Mouse (Mus musculus): ENCODE measurements around the gene Gm21985.
"Not testable (repeated sequence)": the region's sequence is repeated elsewhere in the genome, so short reads cannot be mapped to it uniquely, and the experiment has no call there.

Gm21985 gene

GRCm38 (mm10) chr2:112391346-112392000, 125.4 kb downstream of the Gm21985 start:
- no peak for DNase-seq (ENCODE audit: low read depth, low spot score)

GRCm38 (mm10) chr2:112392689-112393088, 126.6 kb downstream of the Gm21985 start:
- no peak for DNase-seq (ENCODE audit: low read depth, low spot score)

DNA sequence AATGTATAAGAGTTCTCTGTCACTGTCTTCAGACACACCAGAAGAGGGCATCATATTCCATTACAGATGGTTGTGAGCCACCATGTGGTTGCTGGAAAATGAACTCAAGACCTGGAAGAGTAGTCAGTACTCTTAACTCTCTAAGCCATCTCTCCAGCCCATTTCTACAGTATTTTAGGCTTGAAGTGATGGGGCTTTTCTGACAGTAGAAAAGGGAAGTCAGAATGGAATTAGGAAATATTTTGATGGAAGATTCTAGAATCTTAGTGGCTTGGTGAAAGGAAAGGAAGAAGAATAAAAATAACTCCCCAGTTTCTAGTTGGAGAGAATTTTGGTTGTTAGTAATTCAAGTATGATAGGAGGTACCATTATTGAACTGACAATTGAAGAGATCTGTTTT, 127.8 kb downstream of the Gm21985 start:
- no peak for DNase-seq (ENCODE audit: low read depth, low spot score)

DNA sequence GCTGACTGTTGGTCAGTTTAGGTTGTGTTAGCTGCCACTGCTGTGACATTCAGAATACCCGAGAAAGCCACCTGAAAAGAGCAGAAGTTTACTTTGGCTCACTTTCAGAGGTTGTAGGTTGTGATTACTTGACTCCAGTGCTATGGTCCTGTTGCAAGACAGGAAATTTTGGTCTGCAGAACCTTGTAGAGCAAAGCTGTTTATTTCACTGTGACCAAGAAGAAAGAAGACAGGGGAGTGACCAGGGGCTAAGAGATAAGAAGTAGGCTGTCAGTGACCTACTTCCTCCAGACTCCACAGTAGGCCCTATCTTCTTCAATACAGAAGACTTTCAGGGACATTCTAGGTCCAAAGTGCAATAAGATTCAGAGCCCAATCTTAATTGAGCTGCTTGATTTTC, 130.5 kb downstream of the Gm21985 start:
- no peak for DNase-seq (ENCODE audit: low read depth, low spot score)

- no peak for DNase-seq (ENCODE audit: low read depth, low spot score)
Observed at GRCm38 (mm10) chr2:112407030-112407429, 140.9 kb downstream of the Gm21985 start.

GRCm38 (mm10) chr2:112425308-112425707, 159.2 kb downstream of the Gm21985 start:
- no peak for DNase-seq (ENCODE audit: low read depth, low spot score)

DNA sequence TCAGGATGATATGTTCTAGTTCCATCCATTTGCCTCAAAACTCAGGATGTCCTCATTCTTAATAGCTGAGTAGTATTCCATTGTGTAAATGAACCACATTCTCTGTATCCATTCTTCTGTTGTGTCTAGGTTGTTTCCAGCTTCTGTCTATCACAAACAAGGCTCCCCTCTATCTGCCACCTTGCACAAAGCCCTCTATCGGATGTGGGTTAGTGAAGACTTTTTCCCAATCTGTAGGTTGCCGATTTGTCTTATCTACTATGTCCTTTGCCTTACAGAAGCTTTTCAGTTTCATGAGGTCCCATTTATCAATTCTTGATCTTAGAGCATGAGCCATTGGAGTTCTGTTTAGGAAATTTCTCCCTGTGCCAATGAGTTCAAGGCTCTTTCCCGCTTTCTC, 162.4 kb downstream of the Gm21985 start:
- not testable (repeated sequence) for DNase-seq (ENCODE audit: low read depth, low spot score)

DNA sequence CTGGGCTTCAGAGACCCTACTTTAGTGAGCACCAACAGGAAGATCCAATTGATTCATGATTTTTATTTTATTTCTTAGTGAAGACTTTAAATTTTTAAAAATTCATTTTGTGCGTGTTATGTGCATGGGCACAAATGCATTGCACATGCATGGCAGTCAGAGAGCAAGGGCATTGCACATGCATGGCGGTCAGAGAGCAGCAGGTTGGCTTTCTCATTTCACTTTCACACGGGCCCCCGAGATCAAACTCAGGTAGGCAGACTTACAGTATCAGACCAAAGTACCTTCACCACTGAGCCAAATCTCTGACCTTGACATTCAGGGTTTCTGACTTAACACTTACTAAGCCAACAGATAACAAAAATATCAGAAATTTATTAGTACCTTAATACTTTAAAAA, 163.6 kb downstream of the Gm21985 start:
- no peak for DNase-seq (ENCODE audit: low read depth, low spot score)

DNA sequence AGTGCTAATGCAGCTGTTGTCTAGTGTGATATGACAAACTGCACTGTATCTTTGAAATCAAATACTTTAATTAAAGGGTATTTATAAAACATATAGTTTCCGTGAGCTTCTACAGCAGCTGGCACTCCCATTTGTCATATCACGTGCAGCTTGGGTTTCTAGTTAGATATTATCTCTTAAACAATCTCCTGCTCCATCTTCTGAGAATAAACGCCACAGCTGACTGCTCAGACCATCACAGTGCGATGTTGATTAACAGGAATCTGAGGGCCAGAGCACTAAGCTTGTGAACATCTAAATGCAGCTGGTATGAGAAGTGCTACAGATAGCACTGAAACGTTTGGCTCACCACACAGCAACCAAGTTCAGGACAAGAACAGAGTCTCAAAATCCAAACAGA, 164.3 kb downstream of the Gm21985 start:
- no peak for DNase-seq (ENCODE audit: low read depth, low spot score)

DNA sequence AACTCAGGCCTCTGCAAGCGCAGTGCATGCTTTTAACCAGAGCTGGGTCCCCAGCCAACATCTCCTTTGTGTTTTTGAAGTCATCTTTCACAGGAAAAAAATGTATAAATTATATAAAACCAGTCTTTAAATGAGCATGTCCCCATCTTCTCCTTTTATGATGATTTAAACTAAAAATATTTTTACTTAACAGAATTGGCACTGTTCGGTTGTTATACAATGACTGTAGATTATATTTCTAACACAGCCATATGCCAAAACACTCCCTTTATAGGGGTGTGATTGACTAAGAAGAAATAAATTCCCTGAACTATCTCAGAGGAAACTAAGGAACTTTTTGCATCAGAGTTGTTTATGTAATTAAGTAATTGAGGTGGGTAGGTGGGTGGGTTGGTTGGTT, 166.4 kb downstream of the Gm21985 start:
- DNase-seq (ENCODE audit: low read depth, low spot score): peak; percentile 50

- DNase-seq (ENCODE audit: low read depth, low spot score): no peak
Observed at GRCm38 (mm10) chr2:112433359-112433758, 167.2 kb downstream of the Gm21985 start.

- DNase-seq (ENCODE audit: low read depth, low spot score): no peak
Observed at GRCm38 (mm10) chr2:112436292-112436691, 170.2 kb downstream of the Gm21985 start.

GRCm38 (mm10) chr2:112437589-112437988, 171.5 kb downstream of the Gm21985 start:
- DNase-seq (ENCODE audit: low read depth, low spot score): no peak

- DNase-seq (ENCODE audit: low read depth, low spot score): peak; percentile 50
Observed at GRCm38 (mm10) chr2:112443491-112443890, 177.4 kb downstream of the Gm21985 start.

DNA sequence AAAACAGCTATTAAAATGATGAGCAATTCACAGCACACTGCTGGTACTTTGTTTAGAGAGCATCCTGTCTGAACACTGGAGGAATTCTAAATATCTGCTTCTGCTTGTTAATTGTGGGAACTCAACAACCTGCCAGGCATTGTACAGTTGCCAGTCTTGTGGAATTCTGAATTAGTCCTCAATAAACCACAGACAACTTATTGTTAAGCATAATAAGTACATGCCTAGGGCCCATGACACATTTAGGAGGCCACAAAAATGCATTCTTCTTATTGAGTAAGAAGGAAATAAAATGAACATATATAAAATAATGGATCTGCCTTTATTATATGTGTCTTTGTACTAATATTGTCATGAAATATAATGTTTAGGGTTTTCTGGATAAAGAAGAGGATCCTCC, 179.4 kb downstream of the Gm21985 start:
- DNase-seq (ENCODE audit: low read depth, low spot score): no peak

- not testable (repeated sequence) for DNase-seq (ENCODE audit: low read depth, low spot score)
Observed at GRCm38 (mm10) chr2:112448046-112448445, 181.9 kb downstream of the Gm21985 start.

GRCm38 (mm10) chr2:112448510-112449059, 182.5 kb downstream of the Gm21985 start:
- no peak for DNase-seq (ENCODE audit: low read depth, low spot score)

GRCm38 (mm10) chr2:112449597-112450296, 183.6 kb downstream of the Gm21985 start:
- no peak for DNase-seq (ENCODE audit: low read depth, low spot score)

DNA sequence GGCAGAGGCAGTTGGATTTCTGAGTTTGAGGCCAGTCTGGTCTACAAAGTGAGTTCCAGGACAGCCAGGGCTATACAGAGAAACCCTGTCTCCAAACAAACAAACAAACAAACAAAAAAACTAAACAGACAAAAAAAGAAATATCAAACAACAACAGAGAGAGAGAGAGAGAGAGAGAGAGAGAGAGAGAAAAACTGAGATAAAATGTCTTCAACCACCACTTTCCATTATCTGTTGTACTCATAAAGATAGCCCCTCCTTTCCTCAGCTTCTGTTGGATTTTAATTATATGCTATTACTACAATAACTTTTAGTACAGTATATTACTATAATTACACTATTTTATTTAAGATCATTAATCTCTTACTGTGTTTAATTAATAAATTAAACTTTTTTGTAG, 186.4 kb downstream of the Gm21985 start:
- DNase-seq (ENCODE audit: low read depth, low spot score): not testable (repeated sequence)

GRCm38 (mm10) chr2:112454125-112454861, 188.2 kb downstream of the Gm21985 start:
- no peak for DNase-seq (ENCODE audit: low read depth, low spot score)

DNA sequence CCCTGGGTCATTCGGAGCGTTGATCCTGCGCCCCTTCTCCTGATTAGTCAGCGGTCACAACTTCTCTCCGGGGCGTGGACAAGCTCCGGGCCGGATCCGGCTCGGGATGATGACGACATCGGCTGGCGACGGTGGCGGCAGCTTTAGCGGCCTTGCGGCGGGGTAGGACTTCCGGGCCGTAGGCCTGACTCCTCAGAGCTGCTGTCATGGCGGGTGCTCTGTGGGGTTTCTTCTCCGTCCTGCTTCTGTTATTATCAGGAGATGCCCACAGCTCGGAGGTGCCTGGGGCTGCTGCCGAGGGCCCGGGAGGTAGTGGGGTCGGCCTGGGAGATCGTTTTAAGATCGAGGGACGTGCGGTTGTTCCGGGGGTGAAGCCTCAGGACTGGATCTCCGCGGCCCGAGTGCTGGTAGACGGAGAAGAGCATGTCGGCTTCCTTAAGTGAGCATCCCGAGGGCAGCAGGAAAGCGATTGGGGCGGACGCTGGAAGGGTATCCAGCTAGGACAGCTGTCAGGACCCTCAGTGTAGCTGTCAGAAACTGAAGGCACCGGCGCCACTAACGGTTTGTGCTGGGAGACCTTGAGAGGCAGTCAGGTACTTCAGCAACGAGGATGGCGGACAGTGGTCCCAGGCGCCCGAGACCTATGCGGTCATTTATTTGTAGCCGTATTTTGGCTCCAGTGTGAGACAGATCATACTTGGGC, 188.9 kb downstream of the Gm21985 start, which contains the start of gene Emc7:
TSS of gene Emc7 (plus strand) at position 136 of the 703 bp plus-strand sequence.
- DNase-seq (ENCODE audit: low read depth, low spot score): peak; percentile 96

Measured in telencephalon, adult 2 months (tissue).